Mouse (Mus musculus): ENCODE measurements around the gene Kif5c.

GRCm38 (mm10) chr2:49797444-49798143, 178.5 kb downstream of the Kif5c start:
- no peak for TF ChIP-seq TAL1 (IDR thresholded peaks at IDR 0.05; ENCODE audit: low read length)
- no peak for TF ChIP-seq GATA1 (IDR thresholded peaks at IDR 0.05; ENCODE audit: low read length)

Data from erythroblast, embryonic 14.5 days (primary cell).